Mouse (Mus musculus) heart, embryonic 13.5 days (tissue): ENCODE results near the gene Nedd1. TPM values are rescaled to one million over a fixed set of nuclear protein-coding genes. Genes with fewer than 3 reads are reported as not detected.
A peak's percentile ranks its signal among the peaks of the same experiment; 100 is the strongest.

Experiments
- ATAC-seq: fragments of 200-750 bp; cut with Nextera tagmentation; 2 replicates; pipeline ENCODE4 v1.8.0; 2017; ENCODE audit warnings: moderate TSS enrichment; ENCODE audit not compliant: insufficient number of reproducible peaks, low FRiP score, low TSS enrichment; ENCODE audit errors: extremely low read depth
- H3K27ac ChIP-seq: fragments of 300-500 bp; sonication (generic); replicated peaks from 2 replicates; pipeline ENCODE4 v1.5.1; 2015; ENCODE audit warnings: moderate library complexity, mild to moderate bottlenecking, inconsistent platforms
- H3K27me3 ChIP-seq: fragments of 300-500 bp; sonication (generic); replicated peaks from 2 replicates; pipeline ENCODE4 v1.6.1; 2015; ENCODE audit warnings: mild to moderate bottlenecking, inconsistent platforms
- H3K36me3 ChIP-seq: fragments of 300-500 bp; sonication (generic); 2 replicates; pipeline ENCODE4 v1.6.1; 2015; ENCODE audit warnings: mild to moderate bottlenecking, inconsistent platforms
- H3K4me1 ChIP-seq: fragments of 300-500 bp; sonication (generic); 2 replicates; pipeline ENCODE4 v1.6.1; 2015; ENCODE audit warnings: inconsistent platforms
- H3K4me2 ChIP-seq: fragments of 300-500 bp; sonication (generic); 2 replicates; pipeline ENCODE4 v1.6.1; 2015; ENCODE audit warnings: inconsistent platforms, mild to moderate bottlenecking, moderate library complexity
- H3K4me3 ChIP-seq: fragments of 300-500 bp; sonication (generic); 2 replicates; pipeline ENCODE4 v1.5.1; 2015; ENCODE audit warnings: moderate library complexity, mild to moderate bottlenecking, inconsistent platforms
- H3K9ac ChIP-seq: fragments of 300-500 bp; sonication (generic); 2 replicates; pipeline ENCODE4 v1.6.1; 2015; ENCODE audit warnings: inconsistent platforms, mild to moderate bottlenecking, moderate library complexity
- H3K9me3 ChIP-seq: fragments of 300-500 bp; sonication (generic); 2 replicates; pipeline ENCODE4 v1.6.1; 2016; ENCODE audit warnings: inconsistent platforms
- WGBS: fragments of 180-500 bp; shearing (Covaris S2); methylation state at CpG from one replicate; pipeline ENCODE4 v1.1.7; 2015; ENCODE audit warnings: mixed read lengths; 5-methylcytosine and 5-hydroxymethylcytosine counted together
- polyA plus RNA-seq: library from polyadenylated mRNA; unstranded; fragments of >200 nt; fragmentation: Nextera tagmentation; extraction: Ambion mirVana; gene quantifications from 2 replicates; pipeline ENCODE4 v1.2.1, GENCODE M21; 2015

Gene Nedd1
- polyA plus RNA-seq: 41.7 and 42.3 TPM in 2 replicates

DNA sequence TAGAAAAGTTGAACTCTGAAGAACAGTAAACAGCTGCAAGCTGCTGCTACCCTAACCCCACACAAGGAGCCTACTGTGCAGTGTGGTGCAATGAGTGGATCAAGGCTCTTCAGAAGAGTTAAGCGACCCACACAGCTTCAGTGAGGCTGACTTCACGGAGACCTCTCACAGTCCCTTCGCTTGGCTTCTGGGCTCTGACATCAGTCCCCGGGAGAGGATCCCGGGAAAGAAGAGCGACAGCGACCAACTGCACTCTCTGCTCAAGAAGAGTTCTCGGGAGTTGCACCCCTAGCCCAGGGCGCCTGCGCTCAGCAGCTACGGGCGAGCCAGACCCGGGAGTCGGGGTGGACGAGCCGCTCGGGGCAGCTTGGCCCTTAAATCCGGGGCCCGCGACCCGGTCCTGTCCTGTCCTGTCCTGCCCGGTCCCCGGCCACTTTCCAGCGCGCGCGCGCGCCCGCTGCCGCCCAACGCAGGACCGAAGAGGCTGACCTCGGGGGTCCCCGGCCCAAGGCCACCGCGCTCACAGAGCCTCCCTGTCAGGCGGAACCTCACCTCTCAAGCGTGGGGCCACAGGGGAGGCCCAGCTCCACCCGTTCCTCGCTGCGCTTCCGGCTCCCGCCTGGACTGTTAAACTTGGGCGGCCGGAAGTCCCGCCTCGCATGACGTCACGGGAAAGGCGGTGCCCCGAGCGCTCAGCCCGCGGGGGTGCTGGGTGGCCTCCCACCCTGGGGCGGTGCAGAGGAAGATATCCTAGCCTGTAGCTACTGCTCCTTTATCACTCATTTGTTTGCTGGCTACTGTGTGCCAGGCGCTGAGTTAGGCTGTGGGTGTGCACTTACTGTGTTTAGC, at the start of gene Nedd1:
TSS of gene Nedd1 (minus strand) at position 650 of the 849 bp plus-strand sequence.
- Histone ChIP-seq H3K27ac (peak within 1 kb of the TSS; percentile 96), H3K36me3 (peaks cover 10% of the 10 kb centered on the region; the same call in 1 of the 2 replicates), H3K9ac (peak within 1 kb of the TSS; percentile 95), H3K4me1 (peaks cover 39% of the 10 kb centered on the region), H3K4me3 (peak within 1 kb of the TSS; percentile 90), H3K4me2 (peak within 1 kb of the TSS; percentile 87), H3K9me3 (peaks cover 4% of the 10 kb centered on the region; the same call in 1 of the 2 replicates), H3K27me3 (no peaks in the 10 kb centered on the region)
- under 1% methylated on average over 57 of the region's 57 CpGs for WGBS
- ATAC-seq: peak; percentile 93

DNA sequence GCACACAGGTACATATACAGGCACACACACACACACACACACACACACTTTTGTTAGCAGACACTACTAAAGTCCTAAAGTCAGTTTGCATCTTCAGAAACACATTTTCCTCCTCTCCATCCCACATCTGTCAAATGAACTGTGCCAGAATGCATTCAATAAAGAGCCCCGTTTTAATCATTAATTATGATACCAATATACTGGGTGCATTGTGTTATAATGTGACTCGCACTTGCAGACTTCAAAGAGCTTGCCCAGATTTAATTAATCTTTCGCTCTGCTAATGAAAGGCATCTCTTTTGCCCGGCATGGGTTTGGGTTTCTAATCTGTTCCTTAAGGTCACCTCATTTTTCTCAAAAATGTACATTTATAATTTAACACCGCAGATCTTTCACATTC, 32.1 kb upstream of the Nedd1 start:
- Histone ChIP-seq H3K4me1 (no peaks in the 10 kb centered on the region), H3K27ac (no peak overlapping the region), H3K36me3 (no peaks in the 10 kb centered on the region), H3K9ac (no peak overlapping the region), H3K9me3 (0 out of 2 replicates have a peak, but pooled peaks cover 1% of the 10 kb centered on the region), H3K27me3 (no peaks in the 10 kb centered on the region), H3K4me2 (no peak overlapping the region), H3K4me3 (no peak overlapping the region)
- 82% methylated on average over 5 of the region's 5 CpGs for WGBS
- ATAC-seq: no peak

DNA sequence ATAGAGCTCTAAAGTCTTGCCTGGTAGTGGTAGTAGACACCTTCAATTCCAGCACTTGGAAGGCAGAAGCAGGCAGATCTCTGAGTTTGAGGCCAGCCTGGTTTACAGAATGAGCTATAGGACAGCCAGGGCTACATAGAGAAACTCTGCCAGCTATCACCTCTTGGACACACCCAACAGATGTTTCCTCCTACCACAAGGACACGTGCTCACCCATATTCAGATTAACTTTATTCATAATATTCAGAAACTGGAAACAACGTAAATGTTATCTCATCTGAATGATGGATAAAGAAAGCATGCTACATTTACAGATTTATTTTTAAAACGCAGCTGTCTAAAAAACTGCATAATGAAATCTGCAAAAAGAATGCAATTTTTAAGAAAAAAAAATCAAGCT, 8.1 kb upstream of the Nedd1 start:
- no peak overlapping the region for H3K27ac ChIP-seq
- 76% methylated on average over 3 of the region's 3 CpGs for WGBS
- H3K27me3 ChIP-seq: no peaks in the 10 kb centered on the region
- no peaks in the 10 kb centered on the region for H3K36me3 ChIP-seq
- no peaks in the 10 kb centered on the region for H3K4me1 ChIP-seq
- no peak overlapping the region for H3K4me2 ChIP-seq
- ATAC-seq: no peak
- no peak overlapping the region for H3K4me3 ChIP-seq
- H3K9me3 ChIP-seq: peaks cover 3% of the 10 kb centered on the region; the same call in 1 of the 2 replicates
- H3K9ac ChIP-seq: no peak overlapping the region

DNA sequence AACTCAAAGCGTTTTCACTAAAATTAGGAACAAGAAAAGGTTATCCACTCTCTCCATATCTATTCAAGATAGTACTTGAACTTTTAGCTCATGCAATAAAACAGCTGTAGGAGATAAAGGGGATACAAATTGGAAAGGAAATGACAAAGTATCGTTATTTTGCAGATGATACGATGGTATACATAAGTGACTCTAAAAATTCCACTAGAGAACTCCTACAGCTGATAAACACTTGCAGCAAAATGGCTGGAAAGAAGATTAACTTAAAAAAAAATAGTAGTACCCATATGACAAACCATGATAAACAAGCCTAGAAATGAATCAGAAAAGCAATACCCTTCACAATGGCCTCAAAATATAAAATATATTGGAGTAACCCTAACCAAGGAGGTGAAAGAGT, 6.5 kb upstream of the Nedd1 start:
- no peak overlapping the region for H3K4me3 ChIP-seq

DNA sequence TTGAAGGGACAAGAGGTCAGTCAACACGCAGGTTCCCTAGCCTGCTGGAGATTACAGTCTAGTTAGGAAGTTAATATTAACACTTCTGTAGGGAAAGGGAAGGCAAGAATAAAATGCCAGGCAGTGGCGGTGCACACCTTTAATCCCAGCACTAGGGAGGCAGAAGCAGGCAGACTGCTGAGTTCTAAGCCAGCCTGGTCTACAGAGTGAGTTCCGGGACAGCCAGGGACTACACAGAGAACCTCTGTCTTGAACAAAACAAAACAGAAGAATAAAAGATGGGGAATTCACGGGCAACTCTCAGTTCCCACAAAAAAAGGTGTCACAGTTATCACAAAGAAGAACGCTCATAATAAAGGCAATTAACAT, 384 bp upstream of the Nedd1 start:
- no peak for ATAC-seq

More for the DNA sequence above, 6.5 kb upstream of the Nedd1 start:
- Histone ChIP-seq H3K4me2 (no peak overlapping the region), H3K36me3 (no peaks in the 10 kb centered on the region), H3K27ac (no peak overlapping the region), H3K9me3 (peaks cover 4% of the 10 kb centered on the region; the same call in 1 of the 2 replicates), H3K9ac (no peak overlapping the region), H3K4me1 (no peaks in the 10 kb centered on the region), H3K27me3 (no peaks in the 10 kb centered on the region)
- no peak for ATAC-seq
- 67% methylated on average over 3 of the region's 3 CpGs for WGBS

DNA sequence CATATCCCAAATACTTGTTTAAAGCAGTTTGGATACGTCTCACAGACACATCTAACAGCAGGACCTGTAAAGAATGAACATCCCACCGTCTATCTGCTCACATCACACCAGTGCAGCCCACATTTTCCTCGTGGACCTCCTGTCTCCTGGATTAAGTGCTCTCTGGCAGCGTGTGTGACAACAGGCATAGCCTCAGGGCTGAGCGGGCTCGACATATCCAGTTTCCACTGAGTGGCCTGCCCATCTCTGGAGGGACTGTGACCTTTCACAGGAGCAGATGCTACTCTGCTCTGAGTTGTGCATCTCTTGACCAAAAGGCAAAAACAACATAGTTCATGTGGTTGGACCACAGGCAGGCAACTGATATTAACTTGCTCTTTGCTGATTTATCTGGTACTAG, 23.2 kb downstream of the Nedd1 start:
- H3K9ac ChIP-seq: no peak overlapping the region
- H3K4me2 ChIP-seq: no peak overlapping the region
- WGBS: 76% methylated on average over 6 of the region's 6 CpGs
- H3K9me3 ChIP-seq: no peaks in the 10 kb centered on the region
- H3K27ac ChIP-seq: no peak overlapping the region
- H3K4me3 ChIP-seq: no peak overlapping the region
- peaks cover 76% of the 10 kb centered on the region for H3K36me3 ChIP-seq
- H3K4me1 ChIP-seq: no peaks in the 10 kb centered on the region
- ATAC-seq: no peak
- no peaks in the 10 kb centered on the region for H3K27me3 ChIP-seq

More for the DNA sequence above, 384 bp upstream of the Nedd1 start:
- Histone ChIP-seq H3K9me3 (peaks cover 4% of the 10 kb centered on the region; the same call in 1 of the 2 replicates), H3K9ac (peak overlapping the region; percentile 95), H3K36me3 (0 out of 2 replicates have a peak, but pooled peaks cover 7% of the 10 kb centered on the region), H3K4me2 (peak overlapping the region; percentile 87), H3K27ac (peak overlapping the region; percentile 96), H3K4me1 (peaks cover 33% of the 10 kb centered on the region), H3K4me3 (peak overlapping the region; percentile 90), H3K27me3 (no peaks in the 10 kb centered on the region)
- 41% methylated on average over 5 of the region's 5 CpGs for WGBS

DNA sequence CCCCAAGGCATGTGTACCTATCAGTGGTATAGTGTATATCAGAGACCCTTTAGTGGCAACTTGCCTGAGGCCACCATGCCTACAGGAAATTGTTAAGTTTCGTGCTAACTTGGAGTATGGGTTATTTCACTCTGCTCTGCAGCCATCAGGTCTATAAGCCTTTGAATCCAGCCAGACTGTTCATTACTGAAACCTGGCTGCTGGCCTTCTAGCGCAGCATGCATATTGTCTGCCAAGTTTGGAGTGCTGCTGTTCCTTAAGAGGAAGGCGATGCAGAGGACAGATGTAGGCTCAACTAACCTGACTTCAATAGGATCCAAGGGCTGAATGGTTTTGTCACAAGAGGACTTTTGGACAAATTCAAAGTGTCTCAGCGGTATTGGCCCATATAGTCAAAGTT, 47.2 kb downstream of the Nedd1 start:
- no peak for ATAC-seq
- Histone ChIP-seq H3K36me3 (no peaks in the 10 kb centered on the region), H3K9me3 (no peaks in the 10 kb centered on the region), H3K4me3 (no peak overlapping the region), H3K27ac (no peak overlapping the region), H3K9ac (no peak overlapping the region), H3K4me2 (no peak overlapping the region), H3K27me3 (no peaks in the 10 kb centered on the region), H3K4me1 (no peaks in the 10 kb centered on the region)
- 84% methylated on average over 4 of the region's 4 CpGs for WGBS

DNA sequence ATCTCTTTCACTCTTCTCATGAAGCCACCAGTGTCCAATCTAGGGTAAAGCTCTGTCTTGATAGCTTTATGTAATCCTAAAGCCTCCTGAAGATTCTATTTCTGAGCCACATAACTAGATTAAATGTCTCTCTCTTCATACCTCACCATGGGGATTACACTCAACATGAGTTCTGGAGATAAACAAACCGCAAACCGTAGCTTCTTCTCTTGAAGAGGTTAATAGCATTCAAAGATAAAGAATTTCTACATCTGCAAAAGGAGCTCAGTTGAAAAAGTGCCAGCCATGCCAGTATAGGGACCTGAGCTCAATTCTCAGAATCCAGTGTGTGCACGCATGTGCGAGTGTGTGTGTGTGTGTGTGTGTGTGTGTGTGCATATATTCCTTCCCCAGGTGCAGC, 50.3 kb downstream of the Nedd1 start:
- H3K4me3 ChIP-seq: no peak overlapping the region
- no peak for ATAC-seq
- H3K36me3 ChIP-seq: no peaks in the 10 kb centered on the region
- no peak overlapping the region for H3K9ac ChIP-seq
- WGBS: 85% methylated on average over 4 of the region's 4 CpGs
- no peak overlapping the region for H3K4me2 ChIP-seq
- no peak overlapping the region for H3K27ac ChIP-seq
- no peaks in the 10 kb centered on the region for H3K27me3 ChIP-seq
- H3K9me3 ChIP-seq: no peaks in the 10 kb centered on the region
- H3K4me1 ChIP-seq: no peaks in the 10 kb centered on the region

DNA sequence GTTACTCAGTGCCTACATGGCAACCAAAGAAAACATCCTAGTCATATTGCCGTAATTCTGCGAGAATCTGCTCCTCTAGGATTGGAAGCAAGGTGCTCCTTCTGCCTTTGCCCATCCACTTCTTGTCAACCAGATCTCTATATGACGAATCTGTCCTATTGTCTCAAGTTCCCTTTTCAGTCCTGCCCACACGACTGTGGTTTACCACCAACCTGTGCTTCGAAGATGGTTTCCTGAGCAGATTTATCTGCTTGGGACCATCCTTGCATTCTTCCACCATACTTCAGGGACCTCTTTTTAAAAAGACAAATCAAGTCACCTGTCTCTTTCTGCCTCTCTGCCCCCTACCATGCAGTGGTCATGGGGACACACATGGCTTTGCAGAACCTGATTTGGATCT, 56.9 kb downstream of the Nedd1 start:
- H3K27me3 ChIP-seq: no peaks in the 10 kb centered on the region
- no peak overlapping the region for H3K4me3 ChIP-seq
- WGBS: 70% methylated on average over 5 of the region's 5 CpGs
- H3K36me3 ChIP-seq: no peaks in the 10 kb centered on the region
- H3K27ac ChIP-seq: no peak overlapping the region
- no peak for ATAC-seq
- H3K4me1 ChIP-seq: no peaks in the 10 kb centered on the region
- H3K9ac ChIP-seq: no peak overlapping the region
- no peak overlapping the region for H3K4me2 ChIP-seq
- no peaks in the 10 kb centered on the region for H3K9me3 ChIP-seq

DNA sequence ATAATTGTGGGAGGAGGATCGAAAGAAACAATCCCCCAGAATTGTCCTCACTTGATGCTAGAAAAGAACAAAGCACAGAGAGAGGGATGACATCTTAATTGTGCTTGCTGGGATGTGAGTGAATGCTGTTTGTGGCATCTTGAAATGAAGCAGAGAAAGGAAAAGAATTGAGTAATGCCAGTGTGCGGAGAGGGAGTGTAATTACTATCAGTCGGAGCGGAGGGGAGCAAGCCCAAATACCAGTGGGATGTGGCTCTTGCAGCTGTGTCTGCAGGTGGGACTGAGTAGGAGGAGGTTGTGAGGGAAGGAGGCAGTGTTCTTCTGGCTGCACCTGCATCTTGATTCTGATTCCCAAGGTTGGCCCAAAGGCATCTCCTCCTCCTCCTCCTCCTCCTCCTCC, 69.0 kb downstream of the Nedd1 start:
- ATAC-seq: no peak
- 77% methylated on average over 4 of the region's 4 CpGs for WGBS
- H3K4me3 ChIP-seq: no peak overlapping the region
- no peak overlapping the region for H3K4me2 ChIP-seq
- no peaks in the 10 kb centered on the region for H3K9me3 ChIP-seq
- H3K9ac ChIP-seq: no peak overlapping the region
- no peaks in the 10 kb centered on the region for H3K27me3 ChIP-seq
- no peaks in the 10 kb centered on the region for H3K4me1 ChIP-seq
- H3K27ac ChIP-seq: no peak overlapping the region
- H3K36me3 ChIP-seq: no peaks in the 10 kb centered on the region

DNA sequence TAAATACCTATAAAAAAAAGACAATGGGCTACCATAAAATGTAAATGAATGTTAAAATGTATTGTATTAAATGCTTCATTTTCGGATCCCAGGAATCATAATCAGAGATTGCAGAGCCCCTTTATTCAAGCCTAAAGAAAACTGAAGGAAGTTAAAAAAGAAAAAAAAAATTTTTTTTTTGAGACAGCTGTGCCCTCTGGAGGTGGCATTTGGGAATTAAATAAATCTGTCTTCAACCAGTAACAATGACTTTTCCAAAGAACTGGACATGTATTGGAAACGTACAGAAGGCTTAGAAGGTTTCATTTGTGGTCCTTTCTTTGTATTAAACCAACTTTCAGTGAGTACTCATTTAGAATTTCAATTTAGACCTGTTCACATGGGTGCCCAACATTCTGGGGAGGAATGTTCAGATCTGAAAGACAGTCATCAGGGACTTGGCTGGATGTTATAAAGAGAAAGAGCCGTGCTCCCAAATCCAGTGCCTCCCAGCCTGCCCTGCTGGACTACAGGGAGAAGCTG, 69.8 kb downstream of the Nedd1 start:
- no peak overlapping the region for H3K4me2 ChIP-seq
- no peak overlapping the region for H3K4me3 ChIP-seq
- H3K27ac ChIP-seq: no peak overlapping the region
- H3K4me1 ChIP-seq: no peaks in the 10 kb centered on the region
- no peak for ATAC-seq
- no peak overlapping the region for H3K9ac ChIP-seq
- no peaks in the 10 kb centered on the region for H3K9me3 ChIP-seq
- H3K36me3 ChIP-seq: no peaks in the 10 kb centered on the region
- no peaks in the 10 kb centered on the region for H3K27me3 ChIP-seq
- 41% methylated on average over 3 of the region's 3 CpGs for WGBS

DNA sequence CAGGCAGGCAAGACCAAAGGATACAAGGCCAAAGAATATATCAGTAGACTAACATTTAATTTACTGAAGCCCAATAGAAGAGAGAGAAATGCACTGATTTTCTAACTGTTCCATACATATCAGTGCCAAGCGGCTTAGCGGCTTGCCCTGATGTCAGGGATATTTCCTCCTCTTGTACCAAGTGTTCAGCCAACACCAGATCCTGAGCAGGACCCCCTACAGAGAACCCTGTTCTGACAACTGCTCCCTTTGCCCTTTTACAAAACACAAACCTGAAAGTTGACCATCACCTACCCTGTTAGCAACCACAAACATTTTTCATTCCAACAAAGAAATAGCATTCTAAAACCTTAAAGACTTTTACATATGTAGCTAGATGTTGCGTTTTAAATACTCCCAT, 71.0 kb downstream of the Nedd1 start:
- Histone ChIP-seq H3K4me1 (no peaks in the 10 kb centered on the region), H3K9ac (no peak overlapping the region), H3K27me3 (no peaks in the 10 kb centered on the region), H3K9me3 (no peaks in the 10 kb centered on the region), H3K36me3 (no peaks in the 10 kb centered on the region), H3K27ac (no peak overlapping the region), H3K4me2 (no peak overlapping the region), H3K4me3 (no peak overlapping the region)
- 81% methylated on average over 3 of the region's 3 CpGs for WGBS
- ATAC-seq: no peak
